Mouse (Mus musculus): ENCODE results near the gene Fgfr2.

The Fgfr2 gene

GRCm38 (mm10) chr7:132813416-132814088 is 309.6 kb downstream of the Fgfr2 start, which contains the start of gene Fam53b:
Fam53b (minus strand) TSS chr7:132813886.
- DNase-seq = peak; percentile 79

- peak; percentile 58 for DNase-seq
Measured at GRCm38 (mm10) chr7:132812619-132813415, 310.3 kb downstream of the Fgfr2 start.

GRCm38 (mm10) chr7:132811716-132812618 is 311.2 kb downstream of the Fgfr2 start:
- DNase-seq = peak; percentile 52

GRCm38 (mm10) chr7:132810879-132811278 is 312.3 kb downstream of the Fgfr2 start:
- peak; percentile 92 for DNase-seq

GRCm38 (mm10) chr7:132810368-132810767 is 312.8 kb downstream of the Fgfr2 start:
- peak; percentile 51 for DNase-seq

GRCm38 (mm10) chr7:132809721-132810120 is 313.4 kb downstream of the Fgfr2 start:
- DNase-seq = no peak

GRCm38 (mm10) chr7:132808841-132809682 is 314.1 kb downstream of the Fgfr2 start:
- DNase-seq = peak; percentile 48

GRCm38 (mm10) chr7:132808051-132808796 is 314.9 kb downstream of the Fgfr2 start:
- DNase-seq = peak; percentile 52

- peak; percentile 87 for DNase-seq
Measured at GRCm38 (mm10) chr7:132806926-132807857, 316.0 kb downstream of the Fgfr2 start.

GRCm38 (mm10) chr7:132806286-132806685 is 316.9 kb downstream of the Fgfr2 start:
- DNase-seq = peak; percentile 73

GRCm38 (mm10) chr7:132804951-132805350 is 318.2 kb downstream of the Fgfr2 start:
- DNase-seq = peak; percentile 17

- peak; percentile 39 for DNase-seq
Measured at GRCm38 (mm10) chr7:132804461-132804860, 318.7 kb downstream of the Fgfr2 start.

- peak; percentile 23 for DNase-seq
Measured at GRCm38 (mm10) chr7:132803962-132804361, 319.2 kb downstream of the Fgfr2 start.

- DNase-seq = peak; percentile 27
Measured at GRCm38 (mm10) chr7:132803336-132803735, 319.8 kb downstream of the Fgfr2 start.

GRCm38 (mm10) chr7:132802691-132803090 is 320.5 kb downstream of the Fgfr2 start:
- peak; percentile 28 for DNase-seq

- no peak for DNase-seq
Measured at GRCm38 (mm10) chr7:132802066-132802465, 321.1 kb downstream of the Fgfr2 start.

- no peak for DNase-seq
Measured at GRCm38 (mm10) chr7:132801509-132801908, 321.6 kb downstream of the Fgfr2 start.

- peak; percentile 16 for DNase-seq
Measured at GRCm38 (mm10) chr7:132800868-132801267, 322.3 kb downstream of the Fgfr2 start.

- peak; percentile 32 for DNase-seq
Measured at GRCm38 (mm10) chr7:132799119-132800016, 323.8 kb downstream of the Fgfr2 start.

Data from cerebellum, adult 11 months (tissue).